Mouse (Mus musculus): ENCODE results near the gene B130006D01Rik. TPM values are rescaled to one million over a fixed set of nuclear protein-coding genes. Genes with fewer than 3 reads are reported as not detected.

Gene B130006D01Rik
- polyA plus RNA-seq, 1 experiment = not detected

DNA sequence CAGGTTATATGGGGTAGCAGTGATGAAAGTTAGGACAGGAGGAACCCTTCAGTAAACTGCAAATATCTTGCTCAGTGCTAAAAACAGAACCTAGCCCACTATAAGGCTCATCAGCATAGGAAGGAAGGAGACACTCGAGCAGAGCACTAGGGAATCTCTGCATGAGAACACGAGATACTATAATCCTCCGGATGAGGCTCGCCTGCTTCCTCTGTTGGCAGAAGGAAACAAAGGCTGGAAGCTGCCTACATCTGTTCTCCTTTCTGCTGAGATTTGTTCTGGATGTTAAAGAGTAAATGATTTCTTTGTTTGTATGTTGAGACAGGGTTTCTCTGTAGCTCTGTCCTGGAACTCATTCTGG is 18.4 kb upstream of the B130006D01Rik start:
- TF ChIP-seq GATA1 (IDR thresholded peaks at IDR 0.05; ENCODE audit: low read length) = no peak

DNA sequence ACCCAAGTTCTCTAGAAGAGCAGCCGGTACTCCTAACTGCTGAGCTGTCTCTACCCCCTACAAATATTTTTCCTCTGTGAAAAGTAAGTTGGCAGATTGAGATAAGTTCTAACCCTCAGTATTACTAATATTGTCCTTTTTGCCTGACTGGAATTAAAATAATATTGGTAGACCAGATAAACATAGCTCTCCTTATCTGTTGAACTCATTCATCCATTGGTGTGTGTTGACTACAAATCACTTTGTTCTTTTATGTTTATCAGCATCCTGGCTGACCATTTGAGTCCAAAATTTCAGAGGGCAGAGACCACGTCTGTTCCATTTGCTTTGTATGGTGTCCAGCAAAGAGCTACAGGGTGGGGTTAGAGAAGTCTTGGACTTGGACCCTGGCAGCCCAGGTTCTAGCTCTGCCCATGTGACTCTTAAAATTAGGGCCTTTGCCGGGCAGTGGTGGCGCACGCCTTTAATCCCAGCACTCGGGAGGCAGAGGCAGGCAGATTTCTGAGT is 13.8 kb upstream of the B130006D01Rik start:
- TF ChIP-seq GATA1 (IDR thresholded peaks at IDR 0.05; ENCODE audit: low read length) = no peak

DNA sequence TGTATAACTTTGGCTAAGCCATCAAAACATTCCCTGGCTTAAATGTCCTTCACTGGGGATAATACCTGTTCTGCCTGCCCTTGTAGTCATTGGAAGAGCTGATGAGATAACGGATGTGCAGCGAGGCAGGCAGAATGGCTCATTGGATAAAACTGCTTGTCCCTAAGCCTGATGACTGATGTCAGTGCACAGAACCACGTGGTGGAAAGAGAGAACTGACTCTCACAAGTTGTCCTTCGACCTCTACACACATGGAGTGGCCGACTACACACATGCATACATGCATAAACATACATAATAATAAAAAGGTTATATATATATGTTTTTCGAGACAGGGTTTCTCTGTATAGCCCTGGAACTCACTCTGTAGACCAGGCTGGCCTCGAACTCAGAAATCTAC is 12.9 kb upstream of the B130006D01Rik start:
- TF ChIP-seq GATA1 (IDR thresholded peaks at IDR 0.05; ENCODE audit: low read length) = no peak

DNA sequence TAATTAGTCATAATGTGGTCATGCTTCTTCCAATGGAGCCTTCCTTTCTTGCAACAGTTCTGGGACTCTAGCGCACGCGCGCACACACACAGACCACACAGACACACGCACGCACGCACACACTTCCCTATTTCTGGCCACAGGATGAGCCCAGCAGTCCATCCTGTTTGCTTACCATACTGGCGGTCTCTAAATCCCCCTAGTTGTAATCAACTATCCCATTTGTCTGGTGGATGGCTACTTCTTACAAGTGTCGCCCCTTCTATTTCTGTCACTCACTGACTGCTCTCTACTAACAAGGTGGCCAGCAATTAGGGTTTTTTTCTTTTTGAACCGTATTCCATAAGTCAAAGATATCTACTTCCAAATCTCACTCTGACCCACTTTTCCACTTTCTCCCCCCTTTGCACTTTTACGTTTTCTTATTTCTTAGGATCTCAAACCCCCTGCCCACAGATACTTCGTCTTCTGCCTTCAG is 11.3 kb upstream of the B130006D01Rik start:
- no peak for TF ChIP-seq GATA1 (IDR thresholded peaks at IDR 0.05; ENCODE audit: low read length)

DNA sequence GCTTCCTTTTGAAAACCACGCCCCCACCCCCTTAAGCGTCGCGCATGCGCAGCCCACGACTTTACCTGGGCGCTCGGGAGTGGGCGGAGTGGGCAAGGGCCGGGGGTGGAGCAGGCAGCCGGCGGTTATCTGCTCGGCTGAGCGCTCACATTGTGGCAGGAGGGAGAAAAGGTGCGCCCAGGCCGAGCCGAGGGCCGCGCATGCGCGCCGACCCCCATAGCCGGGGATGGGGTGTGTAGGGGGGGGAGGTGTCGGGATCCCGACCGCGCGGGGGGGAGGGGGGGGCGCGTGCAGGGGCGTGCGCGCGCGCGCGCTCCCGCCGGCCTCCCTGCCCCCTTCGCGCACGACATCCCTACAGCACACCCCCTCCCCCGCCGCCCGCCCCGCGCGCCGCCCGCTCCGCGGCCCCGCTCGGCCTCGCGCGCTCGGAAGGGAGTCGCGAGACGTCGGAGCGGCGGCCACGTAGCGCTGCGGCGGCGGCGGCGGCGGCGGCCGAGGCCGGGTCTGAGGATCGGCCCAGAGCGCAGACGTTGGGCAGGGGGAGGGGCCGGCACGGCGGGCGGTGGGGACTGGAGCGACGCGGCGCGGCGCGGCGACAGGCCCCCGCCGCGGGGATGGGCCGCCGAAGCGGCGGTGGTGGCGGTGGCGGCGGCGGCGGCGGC is 10.7 kb upstream of the B130006D01Rik start, which contains the start of gene Zfp652:
Zfp652 (plus strand) TSS at position 111 of the 662 bp plus-strand sequence.
- TF ChIP-seq GATA1 (IDR thresholded peaks at IDR 0.05; ENCODE audit: low read length) = no peak

DNA sequence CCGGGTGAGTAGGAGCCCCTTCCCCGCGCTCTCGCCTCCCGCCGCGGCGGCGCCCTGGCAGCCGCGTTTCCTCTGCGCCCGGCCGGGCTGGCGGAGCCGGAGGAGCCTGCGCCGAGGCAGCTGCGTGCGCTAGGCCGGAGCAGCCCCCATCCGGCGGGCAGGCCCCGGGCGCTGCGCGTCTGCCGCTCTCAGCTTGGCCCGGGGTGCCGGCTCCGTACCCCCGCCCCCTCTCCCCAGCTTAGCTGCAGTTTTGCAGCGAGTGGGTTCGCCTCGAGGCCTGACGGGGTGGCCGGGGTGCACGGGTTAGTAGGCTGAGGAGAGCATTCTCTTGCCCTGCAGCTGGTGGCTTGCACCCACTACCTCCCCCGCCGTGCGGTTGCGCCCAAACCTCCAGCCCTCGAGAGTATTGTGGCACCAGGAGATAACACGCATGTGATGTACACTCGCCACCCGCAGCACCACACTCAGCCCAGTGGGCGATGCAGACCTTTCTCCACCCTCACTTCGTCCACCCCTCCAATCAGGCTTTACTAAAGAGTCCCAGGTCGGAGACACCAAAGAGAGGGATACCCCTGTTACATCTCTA is 10.1 kb upstream of the B130006D01Rik start:
- TF ChIP-seq GATA1 (IDR thresholded peaks at IDR 0.05; ENCODE audit: low read length) = no peak

DNA sequence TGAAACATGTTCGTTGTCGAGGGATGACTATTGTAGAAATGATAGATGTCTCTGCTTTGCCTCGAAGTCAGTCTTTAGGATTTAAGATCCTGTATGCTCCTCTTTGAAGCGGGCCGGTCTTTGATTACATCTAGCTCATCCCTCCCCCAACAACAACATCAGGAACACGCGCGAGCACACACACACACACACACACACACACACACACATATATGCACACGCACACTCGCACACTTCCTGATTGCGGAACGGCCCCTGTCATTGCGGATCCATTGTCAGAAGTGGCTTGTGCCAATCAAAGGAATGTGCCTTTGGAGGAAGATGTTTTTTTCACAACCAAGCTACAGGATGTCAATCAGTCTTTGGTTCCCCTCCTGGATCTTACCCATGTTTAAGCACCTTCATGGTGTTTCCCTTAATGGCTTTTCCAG is 9.6 kb upstream of the B130006D01Rik start:
- no peak for TF ChIP-seq GATA1 (IDR thresholded peaks at IDR 0.05; ENCODE audit: low read length)

DNA sequence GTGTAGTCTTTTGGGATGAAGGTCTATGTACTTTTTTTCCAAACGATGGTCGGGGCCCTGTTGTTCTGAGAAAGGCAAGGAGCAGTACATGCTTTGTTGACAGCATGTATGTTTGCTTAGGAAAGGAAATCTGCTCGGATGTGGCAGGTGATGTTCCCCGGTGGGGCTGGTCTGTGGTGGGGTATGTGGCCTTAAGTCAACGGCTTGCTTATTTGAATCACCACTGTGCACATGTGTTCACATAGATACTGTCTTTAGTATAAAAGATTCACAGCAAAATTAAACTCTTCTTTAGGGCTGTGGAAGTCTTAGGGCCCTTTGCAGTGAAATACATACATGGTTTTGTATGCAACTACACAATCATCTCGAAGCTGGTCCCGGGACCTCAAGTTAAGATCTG is 9.0 kb upstream of the B130006D01Rik start:
- no peak for TF ChIP-seq GATA1 (IDR thresholded peaks at IDR 0.05; ENCODE audit: low read length)

DNA sequence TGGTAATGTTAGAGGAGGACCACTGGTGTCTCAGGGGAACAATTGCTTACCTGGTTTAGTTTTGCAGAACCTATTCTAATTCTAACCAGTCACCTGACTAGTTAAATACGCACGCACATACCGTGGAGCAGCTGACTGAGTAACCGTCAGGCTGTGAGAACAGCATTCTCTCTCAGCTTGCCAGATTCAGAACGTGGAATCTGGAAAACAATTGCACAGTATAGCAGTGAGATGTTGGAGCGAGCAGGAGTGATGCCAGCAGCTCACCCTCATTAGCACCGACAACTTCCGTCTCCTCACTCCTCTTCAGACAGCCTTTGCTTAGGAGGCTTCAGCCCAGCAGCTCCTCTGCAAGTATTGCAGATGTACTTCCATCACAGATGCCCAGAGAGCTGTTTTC is 7.3 kb upstream of the B130006D01Rik start:
- TF ChIP-seq GATA1 (IDR thresholded peaks at IDR 0.05; ENCODE audit: low read length) = no peak

DNA sequence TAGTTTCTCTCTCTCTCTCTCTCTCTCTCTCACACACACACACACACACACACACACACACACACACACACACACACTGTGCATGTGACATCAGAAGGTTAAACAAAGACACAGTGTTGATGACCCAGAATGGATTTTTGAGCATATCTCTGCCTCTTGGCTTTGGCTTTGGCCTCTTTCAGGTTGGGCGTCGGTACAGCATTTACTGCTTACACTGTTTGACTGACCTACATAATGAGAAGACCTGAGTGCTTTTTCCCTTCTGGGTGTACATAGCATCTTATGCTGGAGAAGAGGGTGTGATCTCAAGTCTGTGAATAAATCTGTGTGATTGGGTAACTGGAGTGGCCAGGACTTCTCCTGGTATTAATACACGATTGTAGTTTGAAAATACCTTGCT is 4.0 kb upstream of the B130006D01Rik start:
- TF ChIP-seq GATA1 (IDR thresholded peaks at IDR 0.05; ENCODE audit: low read length) = no peak

DNA sequence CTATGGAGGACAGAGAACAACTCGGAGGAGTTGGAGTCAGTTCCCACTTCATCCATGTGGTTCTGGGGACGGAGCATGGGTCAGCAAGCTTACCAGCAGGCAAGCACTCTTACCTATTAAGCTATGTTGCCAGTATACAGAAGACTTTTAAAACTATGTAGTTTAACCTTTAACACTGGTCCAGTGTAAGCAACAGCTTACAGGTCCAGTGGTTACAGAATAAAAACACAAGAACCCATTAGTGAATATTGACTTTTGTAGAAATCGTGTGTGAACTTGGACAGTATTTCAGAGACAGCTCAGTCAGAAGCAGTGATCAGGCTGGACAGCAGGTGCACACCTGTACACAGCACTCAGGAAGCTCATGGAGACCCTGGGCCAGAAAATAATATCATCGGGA is 1.1 kb downstream of the B130006D01Rik start:
- TF ChIP-seq GATA1 (IDR thresholded peaks at IDR 0.05; ENCODE audit: low read length) = no peak

DNA sequence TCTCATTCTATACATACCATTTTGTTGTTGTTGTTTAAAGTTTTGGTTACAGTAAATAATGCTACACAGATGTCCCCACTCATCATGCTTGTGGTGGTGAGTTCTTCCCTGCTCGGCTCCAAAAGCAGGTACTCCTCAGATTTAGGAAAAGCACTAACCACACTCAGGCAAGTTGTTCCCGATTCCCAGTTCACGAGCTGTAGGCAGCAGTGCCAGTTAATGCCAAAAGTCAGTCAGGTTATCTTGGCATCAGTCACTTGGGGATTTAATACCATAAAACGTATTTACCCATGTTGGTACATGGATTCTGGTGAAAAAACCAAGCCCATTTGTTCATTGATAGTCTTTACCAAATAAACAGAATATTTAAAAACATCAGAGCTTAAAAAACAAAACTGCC is 2.8 kb downstream of the B130006D01Rik start:
- TF ChIP-seq GATA1 (IDR thresholded peaks at IDR 0.05; ENCODE audit: low read length) = no peak

DNA sequence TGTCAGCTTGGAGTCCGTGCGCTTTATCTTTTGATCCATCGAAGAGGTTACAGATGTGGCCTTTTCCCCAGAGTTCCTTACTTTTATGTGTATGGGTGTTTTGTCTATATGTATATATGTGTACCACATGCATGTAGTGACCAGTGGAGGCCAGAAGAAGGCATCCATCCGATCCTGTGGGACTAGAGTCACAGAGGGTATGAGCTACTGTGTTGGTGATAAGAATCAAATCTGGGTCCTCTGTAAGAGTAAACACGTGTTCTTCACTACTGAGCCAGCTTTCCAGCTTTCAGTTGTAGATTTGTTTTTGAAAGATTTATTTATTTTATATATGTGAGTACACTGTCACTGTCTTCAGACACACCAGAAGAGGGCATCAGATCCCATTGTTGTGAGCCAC is 4.6 kb downstream of the B130006D01Rik start:
- TF ChIP-seq GATA1 (IDR thresholded peaks at IDR 0.05; ENCODE audit: low read length) = no peak

DNA sequence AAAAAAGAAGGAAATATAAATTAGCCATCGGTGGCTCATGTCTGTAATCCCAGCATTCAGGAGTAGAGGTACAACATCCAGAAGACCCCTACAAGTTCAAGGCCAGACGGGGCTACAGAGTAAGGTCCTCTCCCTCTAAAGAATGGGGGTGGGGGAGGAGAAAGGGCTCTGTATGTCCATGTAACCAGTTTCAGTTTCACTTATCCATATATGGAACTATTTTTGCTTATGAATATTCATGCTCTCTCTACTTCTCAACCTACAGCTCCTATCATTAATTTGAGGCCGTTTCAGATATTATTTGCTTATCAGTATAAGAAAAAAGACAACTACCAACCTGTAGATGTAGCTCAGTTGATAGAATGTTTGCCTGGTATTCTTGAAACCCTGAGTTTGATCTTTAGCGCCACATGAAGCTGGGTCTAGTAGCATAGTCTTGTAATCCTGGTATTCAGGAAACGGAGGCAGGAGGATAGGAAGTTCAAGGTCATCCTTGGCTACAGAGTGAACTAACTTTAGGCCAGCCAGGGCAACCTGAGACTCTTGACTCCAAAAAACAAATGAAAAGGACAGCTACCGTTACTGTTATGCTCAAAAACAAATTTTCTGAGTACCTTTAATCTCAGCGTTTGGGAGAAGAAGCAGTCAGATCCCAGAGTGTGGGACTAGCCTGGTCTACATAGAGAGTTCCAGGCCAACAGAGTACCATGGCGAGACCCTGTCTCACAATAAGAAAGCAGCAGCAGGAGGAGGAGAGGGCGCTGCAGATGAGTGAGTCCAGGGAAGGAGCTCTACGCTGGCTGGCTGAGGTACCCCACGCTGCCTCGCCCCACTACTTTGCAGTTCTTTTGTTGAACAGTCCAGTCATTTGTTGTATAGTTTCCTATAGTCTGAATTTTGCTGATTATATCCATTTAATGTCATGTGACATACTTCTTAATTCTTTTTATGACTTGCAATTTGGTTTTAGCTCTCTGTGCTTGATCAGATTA is 5.8 kb downstream of the B130006D01Rik start:
- no peak for TF ChIP-seq GATA1 (IDR thresholded peaks at IDR 0.05; ENCODE audit: low read length)

DNA sequence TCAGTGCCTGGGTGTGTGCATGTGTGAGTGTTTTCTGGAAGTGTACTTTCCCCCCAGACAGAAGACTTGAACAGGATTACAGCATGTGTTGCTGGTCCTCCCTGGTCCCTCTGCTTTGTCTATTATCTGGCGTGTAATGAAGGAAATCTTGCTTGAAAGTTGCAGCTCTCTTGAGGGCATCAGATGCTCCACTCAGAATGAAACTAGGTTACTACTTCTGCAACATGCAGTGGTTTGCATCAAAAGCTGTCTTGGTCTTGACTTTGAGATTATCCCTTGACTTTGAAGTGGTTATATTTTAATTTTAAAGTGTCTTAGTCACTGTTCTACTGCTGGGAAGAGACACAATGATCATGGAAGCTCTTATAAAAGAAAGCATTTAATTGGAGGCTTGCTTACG is 11.1 kb downstream of the B130006D01Rik start:
- TF ChIP-seq GATA1 (IDR thresholded peaks at IDR 0.05; ENCODE audit: low read length) = no peak

DNA sequence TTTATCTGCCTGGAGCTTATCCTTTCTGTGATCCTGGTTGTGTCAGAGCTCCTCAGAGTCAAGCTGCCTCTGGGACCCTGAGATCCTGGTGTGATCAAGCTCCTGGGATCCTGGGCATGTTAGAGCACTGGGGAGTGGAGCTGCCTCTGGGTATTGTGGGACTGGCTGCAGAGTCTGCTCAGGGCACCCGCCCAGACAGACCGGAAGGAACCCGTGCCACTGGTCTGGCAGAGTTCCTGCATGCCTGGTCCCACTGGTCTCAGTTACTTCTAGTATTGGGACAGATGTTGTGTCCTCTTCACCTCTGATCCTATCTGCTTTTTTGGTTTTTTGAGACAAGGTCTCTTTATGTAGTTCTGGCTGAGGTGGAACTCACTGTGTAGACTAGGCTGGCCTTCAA is 14.4 kb downstream of the B130006D01Rik start:
- no peak for TF ChIP-seq GATA1 (IDR thresholded peaks at IDR 0.05; ENCODE audit: low read length)

All from G1E-ER4 (cell line).